Mouse (Mus musculus) MEL (cell line): ENCODE measurements around the gene Lpcat3.
"Not testable (repeated sequence)": the region's sequence is repeated elsewhere in the genome, so short reads cannot be mapped to it uniquely, and the experiment has no call there.

Experiments used
- MAZ ChIP-seq: IDR thresholded peaks from 2 replicates; pipeline ENCODE4 v1.6.1; 2012; ENCODE audit warnings: low read depth, mild to moderate bottlenecking, inconsistent platforms, low read length, improper control_type of control experiment
- MYB ChIP-seq: IDR thresholded peaks from 2 replicates; pipeline ENCODE4 v1.6.1; 2011; ENCODE audit warnings: mild to moderate bottlenecking, low read depth, low read length, improper control_type of control experiment
- POLR2A ChIP-seq, 2 experiments: IDR thresholded peaks; 2 replicates each; pipeline ENCODE4 v1.6.1; 2011 to 2012; ENCODE audit warnings: low read length in 2 of 2, mild to moderate bottlenecking in 2 of 2, control low read depth in 1 of 2, improper control_type of control experiment in 1 of 2, low read depth in 1 of 2, moderate library complexity in 1 of 2; ENCODE audit not compliant: control insufficient read depth in 1 of 2, insufficient read depth in 1 of 2, poor library complexity in 1 of 2
- ZMIZ1 ChIP-seq: IDR thresholded peaks from 2 replicates; pipeline ENCODE4 v1.6.1; 2012; ENCODE audit warnings: low read depth, mild to moderate bottlenecking, inconsistent platforms, low read length, improper control_type of control experiment, moderate library complexity

GRCm38 (mm10) chr6:124682291-124682690 lies 19.5 kb downstream of the Lpcat3 start:
- TF ChIP-seq POLR2A (IDR thresholded peaks at IDR 0.05; ENCODE audit: control insufficient read depth in 1 of 2, insufficient read depth in 1 of 2, low read depth in 1 of 2, low read length in 2 of 2, poor library complexity in 1 of 2); MYB; ZMIZ1; MAZ: not testable (repeated sequence)
